ENCODE assay signal across 9 mouse cellular contexts in genomic region chr3:84492657-84493056, GRCm38 (mm10).
"Had no signal": no experiment of that assay in that cellular context is flagged by ENCODE, and none has a peak within 500 bp of the region (broad histone marks: within the 10 kb centered on the region; RNA-seq: fewer than 3 reads in every experiment).

No protein-coding gene starts in this region.

- ATAC-seq: midbrain, embryonic 13.5 days; midbrain, embryonic 15.5 days had no signal

- DNase-seq: lung, adult 2 months; lung, postnatal 10 days; lung, postnatal 4 days; right cerebral cortex, postnatal 14 days; thymus, adult 2 months; thymus, postnatal 25 days; thymus, postnatal 4 days had no signal
